In genomic region chr3:31061103-31061785, GRCm38 (mm10) we compare ENCODE assay signal across 8 mouse cellular contexts. TPM values are rescaled to one million over a fixed set of nuclear protein-coding genes. Genes with fewer than 3 reads are reported as not detected.
DNase-seq lines count a peak whose midpoint lies in the region; ATAC-seq and TF ChIP-seq lines count a peak whose summit lies in the region.

No protein-coding gene starts in this region.

- DNase-seq in lung, adult 18-20 months = peak; percentile 29 to 35
- no peak for DNase-seq in lung, postnatal 10 days
- DNase-seq in ZHBTc4 (ENCODE audit: low read depth, low spot score) = peak; percentile 59
- no peak for DNase-seq in frontal cortex, postnatal 10 days (ENCODE audit: low spot score in 2 of 2)
- DNase-seq in c-Kit-positive CD71-positive TER-119-positive erythroid progenitor cells, embryonic 14.5 days (ENCODE audit: low spot score) = no peak
- no peak for DNase-seq in left cerebral cortex, adult 9 months (ENCODE audit: low spot score in 2 of 2)

- no peaks in the 10 kb centered on the region for H3K4me1 ChIP-seq in intestine, postnatal 0 days (replicated peaks; ENCODE audit: control insufficient read depth, insufficient read depth, low read length)
- peaks cover 5% of the 10 kb centered on the region for H3K4me1 ChIP-seq in small intestine, adult 2 months (ENCODE audit: control insufficient read depth, insufficient read depth, insufficient read length, low read length)

- H3K27me3 ChIP-seq in intestine, postnatal 0 days (replicated peaks; ENCODE audit: control insufficient read depth, insufficient read depth, low read length) = no peaks in the 10 kb centered on the region
- no peaks in the 10 kb centered on the region for H3K27me3 ChIP-seq in small intestine, adult 2 months (ENCODE audit: control insufficient read depth, insufficient read depth, low read length)

- peak overlapping the region; percentile 21; the same call in 1 of the 2 replicates for H3K27ac ChIP-seq in intestine, postnatal 0 days (ENCODE audit: low read depth, low read length)
- H3K27ac ChIP-seq in small intestine, adult 2 months (ENCODE audit: insufficient read depth, low read depth, low read length) = peak overlapping the region; percentile 70

- no peak overlapping the region for H3K9ac ChIP-seq in intestine, postnatal 0 days (ENCODE audit: low read depth, low read length)

- 71% methylated on average over 20 of the region's 20 CpGs for WGBS in intestine, postnatal 0 days
- WGBS in small intestine, adult 2 months = 71% methylated on average over 20 of the region's 20 CpGs

- H3K4me2 ChIP-seq in intestine, postnatal 0 days (replicated peaks; ENCODE audit: low read depth) = peak overlapping the region; percentile 9; the same call in 1 of the 2 replicates

- H3K4me3 ChIP-seq in intestine, postnatal 0 days (ENCODE audit: low read depth, low read length) = no peak overlapping the region
- peak overlapping the region; percentile 29; the same call in 1 of the 2 replicates for H3K4me3 ChIP-seq in small intestine, adult 2 months (ENCODE audit: low read depth, low read length)

- no peaks in the 10 kb centered on the region for H3K9me3 ChIP-seq in intestine, postnatal 0 days (ENCODE audit: control insufficient read depth)

- no peak for ATAC-seq in intestine, postnatal 0 days

- TF ChIP-seq CTCF in intestine, postnatal 0 days (IDR thresholded peaks at IDR 0.05; ENCODE audit: low read depth) = no peak
- no peak for TF ChIP-seq CTCF in small intestine, adult 2 months (IDR thresholded peaks at IDR 0.05; ENCODE audit: extremely low read depth, insufficient read length, insufficient replicate concordance, low read depth, low read length)

- TF ChIP-seq POLR2A in small intestine, adult 2 months (IDR thresholded peaks at IDR 0.05; ENCODE audit: low read depth, low read length) = no peak

- no peaks in the 10 kb centered on the region for H3K36me3 ChIP-seq in intestine, postnatal 0 days (ENCODE audit: control insufficient read depth, insufficient read depth)
- no peaks in the 10 kb centered on the region for H3K36me3 ChIP-seq in small intestine, adult 2 months (ENCODE audit: control insufficient read depth, insufficient read depth, low read length)

RNA-seq across cellular contexts. Expression of gene Skil, which starts 33.6 kb away (rescaled TPM):
- 19.1 and 22.1 TPM in 2 replicates for polyA plus RNA-seq in intestine, postnatal 0 days (2015; fragmentation: Nextera tagmentation; extraction: Ambion mirVana)
- 3.4 and 8.5 TPM in 2 replicates for polyA plus RNA-seq in small intestine, adult 2 months (2012; rRNA removed)

Comparison
In these comparisons a context has a peak if more than half of its experiments do, and no peak if none do; other contexts are left out.
1. DNase-seq: peak in lung, adult 18-20 months (2 of 2) and ZHBTc4 (single experiment); none in lung, postnatal 10 days (single experiment), frontal cortex, postnatal 10 days (0 of 2), c-Kit-positive CD71-positive TER-119-positive erythroid progenitor cells, embryonic 14.5 days (single experiment) and left cerebral cortex, adult 9 months (0 of 2).